Mouse (Mus musculus) gonadal fat pad, adult 2 months (tissue): Measurements from ENCODE around the gene Thpo. TPM values are rescaled to one million over a fixed set of nuclear protein-coding genes. Genes with fewer than 3 reads are reported as not detected.

ENCODE experiments used
- polyA plus RNA-seq: library from polyadenylated mRNA; depleted of rRNA; stranded (reverse); fragments of >200 nt; gene quantifications from 2 replicates; pipeline ENCODE4 v1.2.3, GENCODE M21; 2012; rRNA removed

Thpo gene
- polyA plus RNA-seq, 1 experiment = 4.2 TPM

Other genes starting within 250 kb of the Thpo start
- 32.6 and 36.2 TPM in 2 replicates for gene Eif2b5, start 235.7 kb downstream of the Thpo start, polyA plus RNA-seq
- gene Dvl3, start 217.5 kb downstream of the Thpo start, polyA plus RNA-seq = 23.2 and 39.0 TPM in 2 replicates
- 328 and 405 TPM in 2 replicates for gene Ap2m1, start 199.0 kb downstream of the Thpo start, polyA plus RNA-seq
- gene Abcf3, start 185.9 kb downstream of the Thpo start, polyA plus RNA-seq = 52.0 and 59.4 TPM in 2 replicates
- gene Vwa5b2, start 145.0 kb downstream of the Thpo start, polyA plus RNA-seq = 0.36 and 0.88 TPM in 2 replicates
- gene Eef1akmt4, start 122.9 kb downstream of the Thpo start, polyA plus RNA-seq = 9.4 and 16.3 TPM in 2 replicates
- gene Gm49333, start 122.9 kb downstream of the Thpo start, polyA plus RNA-seq = 0.05 TPM in 1 of 2 replicates, not detected in the other
- 19.7 and 22.4 TPM in 2 replicates for gene Alg3, start 122.8 kb downstream of the Thpo start, polyA plus RNA-seq
- 2.9 and 3.6 TPM in 2 replicates for gene Camk2n2, start 113.2 kb downstream of the Thpo start, polyA plus RNA-seq
- gene Ece2, start 104.7 kb downstream of the Thpo start, polyA plus RNA-seq = 0.18 and 0.32 TPM in 2 replicates
- 110 and 118 TPM in 2 replicates for gene Psmd2, start 82.9 kb downstream of the Thpo start, polyA plus RNA-seq
- gene Eif4g1, start 66.2 kb downstream of the Thpo start, polyA plus RNA-seq = 338 and 402 TPM in 2 replicates
- 11.8 and 12.7 TPM in 2 replicates for gene Fam131a, start 41.3 kb downstream of the Thpo start, polyA plus RNA-seq
- gene Polr2h, start 16.8 kb downstream of the Thpo start, polyA plus RNA-seq = 19.2 and 21.3 TPM in 2 replicates
- 17.3 and 19.3 TPM in 2 replicates for gene Clcn2, start 16.8 kb downstream of the Thpo start, polyA plus RNA-seq
- 19.8 and 20.2 TPM in 2 replicates for gene Chrd, start 1.4 kb downstream of the Thpo start, polyA plus RNA-seq